Mouse (Mus musculus): ENCODE results near the gene Lypd3.
"Not testable (repeated sequence)": the region's sequence is repeated elsewhere in the genome, so short reads cannot be mapped to it uniquely, and the experiment has no call there.

Lypd3 gene

GRCm38 (mm10) chr7:24662575-24662974, 26.2 kb downstream of the Lypd3 start:
- peak; percentile 92 for DNase-seq (ENCODE audit: low spot score)

- DNase-seq (ENCODE audit: low spot score) = no peak
These were observed 28.0 kb downstream of the Lypd3 start for GRCm38 (mm10) chr7:24664301-24664700.

GRCm38 (mm10) chr7:24664959-24665358, 28.6 kb downstream of the Lypd3 start:
- DNase-seq (ENCODE audit: low spot score) = no peak

- no peak for DNase-seq (ENCODE audit: low spot score)
These were observed 35.6 kb downstream of the Lypd3 start for GRCm38 (mm10) chr7:24671944-24672439.

DNA sequence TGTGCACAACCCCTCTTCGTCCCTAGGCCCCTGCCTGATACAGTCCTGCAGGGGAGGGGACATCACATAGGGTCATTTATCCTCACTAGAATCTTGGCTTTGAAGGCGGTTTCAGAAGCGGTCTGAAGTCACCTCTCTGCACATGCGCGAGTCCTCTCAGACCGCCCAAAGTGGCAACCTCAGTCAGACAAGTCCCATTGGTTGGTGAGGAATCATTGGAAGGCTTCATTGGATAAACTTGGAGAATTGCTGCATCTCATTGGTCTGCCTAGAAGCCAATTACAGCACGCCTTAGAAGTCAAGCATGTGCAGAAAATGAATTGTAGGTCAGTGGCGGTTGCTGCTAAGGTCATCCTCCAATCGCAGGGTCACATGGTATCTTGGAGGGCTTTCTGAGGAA, 40.2 kb downstream of the Lypd3 start, which contains the start of gene Tex101:
TSS of gene Tex101 (minus strand) at position 101 of the 400 bp plus-strand sequence.
- no peak for DNase-seq (ENCODE audit: low spot score)

GRCm38 (mm10) chr7:24684121-24684520, 47.8 kb downstream of the Lypd3 start:
- not testable (repeated sequence) for DNase-seq (ENCODE audit: low spot score)

- not testable (repeated sequence) for DNase-seq (ENCODE audit: low spot score)
These were observed 51.2 kb downstream of the Lypd3 start for GRCm38 (mm10) chr7:24687519-24687918.

Measured in embryo, embryonic 10.5 days (tissue).